Mouse (Mus musculus) liver, adult (tissue): ENCODE measurements around the gene Prkn.

Experiments
- GATA4 ChIP-seq: IDR thresholded peaks from 2 replicates; pipeline ENCODE4 v1.6.1; 2014; ENCODE audit warnings: mild to moderate bottlenecking, low read length; ENCODE audit not compliant: insufficient replicate concordance

The Prkn gene

DNA sequence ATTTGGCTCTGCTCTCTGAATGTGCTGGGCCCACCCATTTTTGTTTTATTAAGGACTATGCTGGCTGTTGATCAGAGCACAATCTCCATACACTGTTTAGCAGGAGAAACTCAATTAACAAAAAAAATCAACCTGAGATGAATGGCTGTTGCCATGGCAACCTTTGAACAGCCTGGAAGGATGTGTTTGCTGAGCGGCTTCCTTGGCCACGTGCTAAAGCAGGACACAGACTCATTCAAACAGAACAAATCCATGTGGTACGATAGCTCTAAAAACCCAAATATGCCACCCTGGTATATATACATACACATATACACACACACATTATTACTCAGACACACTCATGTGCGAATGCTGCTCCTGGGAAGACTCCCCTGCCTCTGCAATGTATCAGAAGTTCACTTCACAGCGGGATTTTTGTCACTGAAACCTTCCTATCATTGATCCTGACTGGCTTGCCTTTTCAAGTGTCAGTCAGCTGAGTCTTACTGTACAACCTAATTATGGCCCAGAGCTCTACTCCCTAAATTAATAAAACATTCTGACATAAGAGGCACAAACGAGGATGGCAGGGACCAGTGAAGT is 236.2 kb downstream of the Prkn start:
- TF ChIP-seq GATA4: no peak

DNA sequence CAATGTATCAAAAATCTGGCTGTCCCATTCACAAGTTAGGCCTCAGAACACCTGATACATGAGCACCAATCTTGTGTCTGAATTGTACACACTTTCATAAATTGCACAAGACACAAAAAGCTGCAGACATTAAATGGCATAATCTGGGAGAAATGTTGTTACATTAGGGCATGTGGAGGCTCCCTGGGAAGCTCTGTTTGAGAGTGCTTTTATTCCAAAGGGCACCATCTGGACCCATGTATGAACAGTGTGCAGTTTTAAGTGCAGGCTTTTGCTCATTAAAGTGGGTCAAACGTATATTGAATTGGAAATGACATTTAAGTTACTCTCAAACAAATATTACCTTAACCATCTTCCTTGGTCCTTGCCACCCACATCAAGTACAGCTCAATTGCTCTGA is 246.3 kb downstream of the Prkn start:
- TF ChIP-seq GATA4: no peak

DNA sequence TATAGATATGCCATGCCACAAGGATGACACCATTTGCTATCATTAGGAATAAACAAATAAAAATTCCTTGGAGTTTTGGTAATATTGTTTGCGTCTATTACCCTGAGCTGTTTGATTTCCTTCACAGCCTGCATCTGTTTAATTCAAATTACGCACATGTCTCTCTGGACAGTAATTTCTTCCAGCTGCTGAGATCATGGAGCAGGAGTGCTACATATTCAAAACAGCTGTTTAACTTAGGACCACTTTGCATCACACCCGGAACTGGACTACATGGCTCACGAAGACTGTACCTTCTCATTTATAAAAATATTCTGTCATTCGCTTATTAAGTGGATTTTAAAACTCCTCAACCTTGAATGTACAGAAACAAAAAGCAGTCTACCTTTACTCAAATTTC is 246.9 kb downstream of the Prkn start:
- no peak for TF ChIP-seq GATA4

DNA sequence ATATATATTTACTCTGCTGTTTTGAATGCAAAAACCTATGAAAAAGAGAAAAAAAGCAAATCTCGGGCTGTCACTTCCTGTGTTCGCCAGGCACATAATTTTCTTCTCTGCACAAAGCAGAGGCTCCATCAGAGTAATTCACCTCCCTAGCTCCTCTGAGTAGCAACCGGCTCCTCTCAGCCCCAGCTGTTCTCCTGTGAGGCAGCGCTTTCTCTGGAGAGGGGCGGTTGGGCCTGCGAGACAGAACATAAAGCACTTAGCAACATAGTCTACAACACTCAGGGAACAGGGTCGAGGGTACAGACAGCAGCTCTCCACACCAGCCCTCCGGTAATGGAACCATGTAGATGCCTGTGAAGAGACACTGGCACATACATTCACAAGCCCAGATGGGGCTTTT is 247.6 kb downstream of the Prkn start:
- no peak for TF ChIP-seq GATA4

DNA sequence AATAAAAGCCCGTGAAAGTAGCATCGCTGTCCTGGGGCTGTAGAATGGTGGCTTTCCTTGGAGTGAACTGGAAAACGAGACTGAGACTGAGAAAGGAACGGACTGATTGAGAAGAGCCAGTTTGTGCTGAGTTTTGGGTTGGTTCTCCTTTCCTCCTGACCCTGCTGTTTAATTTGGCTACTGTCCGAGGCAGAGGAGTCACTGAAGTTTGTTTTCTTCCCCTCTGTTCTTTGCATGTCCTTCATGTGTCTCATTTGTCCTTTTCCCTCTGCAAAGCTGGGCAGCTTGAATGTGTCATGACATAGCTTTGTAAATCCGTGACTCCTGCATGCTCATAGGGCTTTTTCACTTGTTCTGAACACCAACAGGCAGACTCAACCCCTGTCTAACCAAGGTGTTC is 249.2 kb downstream of the Prkn start:
- TF ChIP-seq GATA4: no peak

DNA sequence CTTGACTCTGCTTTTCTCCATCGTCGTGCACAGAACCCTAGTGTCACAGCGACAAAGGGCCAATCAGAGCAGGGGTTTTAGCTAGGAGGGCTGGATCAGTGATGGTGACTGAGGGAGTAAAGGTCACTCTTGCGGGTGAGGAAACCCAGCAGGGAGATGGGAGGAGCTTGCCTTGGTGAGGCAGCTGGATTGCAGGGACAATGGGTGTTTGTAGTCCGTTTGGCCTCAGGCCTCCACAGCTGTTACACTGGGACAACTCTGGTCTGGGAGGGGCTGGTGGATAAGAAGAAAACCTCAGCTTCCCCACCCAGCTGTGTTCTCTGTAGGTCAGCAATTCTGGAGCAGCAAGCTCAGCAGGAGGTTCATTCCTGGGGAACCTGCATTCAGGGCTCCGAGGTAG is 252.7 kb downstream of the Prkn start:
- no peak for TF ChIP-seq GATA4

DNA sequence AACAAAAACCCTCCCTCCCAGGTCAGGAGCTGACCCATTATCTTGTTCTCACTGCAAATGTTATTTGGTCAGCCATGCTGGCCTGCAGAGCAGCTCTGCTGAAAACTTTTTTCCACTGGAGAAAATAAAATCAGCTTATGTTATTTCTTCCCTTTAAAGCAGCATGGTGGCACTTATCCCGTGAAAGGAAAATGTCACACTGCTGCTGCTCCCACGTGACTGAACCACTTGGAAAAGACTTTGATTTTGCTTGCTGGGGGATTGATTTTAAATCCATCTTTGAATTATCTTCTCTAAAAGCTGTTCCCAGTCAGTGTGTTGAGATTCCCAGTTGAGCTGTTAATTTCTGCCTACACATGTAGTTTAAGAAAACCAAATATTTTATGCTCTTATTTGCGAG is 253.1 kb downstream of the Prkn start:
- no peak for TF ChIP-seq GATA4

DNA sequence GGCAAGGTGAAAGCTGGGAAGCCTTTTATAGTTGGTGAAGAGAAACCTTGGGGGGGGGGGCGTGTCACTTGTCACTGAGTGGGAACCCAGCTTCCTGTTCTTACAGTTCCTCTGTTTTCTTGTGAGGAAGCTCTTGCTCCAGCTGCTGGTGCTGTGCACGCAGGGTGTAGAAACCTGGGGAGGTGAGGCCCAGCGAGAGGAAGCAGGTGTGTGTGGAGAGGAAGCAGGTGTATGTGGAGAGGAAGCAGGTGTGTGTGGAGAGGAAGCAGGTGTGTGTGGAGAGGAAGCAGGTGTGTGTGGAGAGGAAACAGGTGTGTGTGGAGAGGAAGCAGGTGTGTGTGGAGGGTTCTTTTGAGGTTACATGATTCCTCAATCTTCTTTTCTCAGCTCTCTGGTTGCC is 266.8 kb downstream of the Prkn start:
- no peak for TF ChIP-seq GATA4

DNA sequence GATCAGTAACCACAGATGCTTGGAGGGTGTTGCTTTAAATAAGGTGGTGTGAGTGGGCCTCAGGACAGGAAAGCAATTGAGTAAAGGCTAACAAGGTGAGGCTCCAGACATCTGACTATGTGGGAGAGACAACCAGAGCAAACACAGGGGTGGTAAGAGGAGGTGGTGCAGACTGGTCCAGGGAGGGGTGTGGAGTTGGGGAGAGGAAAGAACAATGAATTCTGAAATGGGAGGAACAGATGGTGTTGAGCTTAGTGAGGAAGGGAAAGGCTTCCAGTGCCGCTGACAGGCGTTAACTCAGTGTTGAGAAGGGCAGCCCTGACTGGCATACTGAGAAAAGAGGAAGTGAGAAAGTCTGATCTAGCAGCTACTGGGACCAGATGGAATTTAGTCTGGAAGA is 267.7 kb downstream of the Prkn start:
- TF ChIP-seq GATA4: no peak

DNA sequence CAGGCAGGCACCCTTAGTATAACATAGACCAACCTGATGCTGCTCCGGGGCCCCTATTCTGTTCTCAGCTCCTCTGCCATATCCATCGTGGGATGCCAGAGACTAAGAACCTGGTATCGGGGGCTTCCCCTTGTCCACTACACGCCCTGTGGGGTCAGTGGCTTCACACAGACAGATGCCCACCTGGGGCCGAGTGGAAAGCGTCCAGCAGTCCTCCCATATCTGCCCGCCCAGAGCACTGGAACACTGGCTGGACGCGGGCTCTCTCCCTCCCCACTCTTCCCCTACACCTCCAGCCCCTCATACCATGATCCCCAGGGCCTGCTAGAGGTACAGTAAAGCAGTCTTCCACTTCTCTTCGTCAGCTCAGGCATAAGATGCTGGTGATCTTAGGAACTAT is 277.3 kb downstream of the Prkn start:
- no peak for TF ChIP-seq GATA4

DNA sequence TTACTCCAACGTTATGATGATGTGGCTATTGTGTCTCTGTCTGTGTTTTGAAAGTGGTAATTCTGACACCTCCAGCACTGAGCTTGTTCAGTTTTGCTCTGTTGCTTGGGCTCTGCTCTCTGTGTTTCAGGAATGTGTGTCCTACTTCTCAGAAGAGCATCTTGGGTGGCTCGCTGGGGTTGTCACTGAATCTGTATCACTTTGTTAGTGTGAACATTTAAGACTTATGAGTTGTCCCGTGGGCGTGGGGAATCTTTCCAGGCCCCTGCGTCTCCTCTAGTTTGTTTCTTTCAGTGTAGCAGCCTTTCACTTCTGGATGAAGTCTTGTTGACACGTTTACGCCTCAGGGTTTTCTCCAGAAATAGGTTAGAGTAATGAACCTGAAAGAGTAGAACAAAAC is 283.9 kb downstream of the Prkn start:
- no peak for TF ChIP-seq GATA4

DNA sequence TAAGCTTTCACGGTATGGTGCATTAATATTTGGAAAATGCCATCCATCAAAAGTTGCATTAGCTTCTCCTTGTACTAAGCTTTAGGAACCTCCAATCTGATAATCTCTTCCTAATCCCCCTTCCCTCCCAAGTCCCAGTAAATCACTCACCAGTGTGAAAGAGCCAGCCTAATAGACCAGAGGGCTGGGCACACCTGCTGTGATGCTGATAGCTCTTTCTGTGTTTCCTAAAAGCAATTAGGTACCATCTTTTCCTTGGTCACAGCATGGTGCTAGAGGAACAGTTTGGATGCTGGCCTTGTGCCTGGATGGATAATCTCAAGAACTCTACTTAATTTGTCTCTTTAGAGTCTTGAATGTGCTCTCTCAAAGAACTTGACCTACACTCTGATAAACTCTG is 287.0 kb downstream of the Prkn start:
- TF ChIP-seq GATA4: no peak

DNA sequence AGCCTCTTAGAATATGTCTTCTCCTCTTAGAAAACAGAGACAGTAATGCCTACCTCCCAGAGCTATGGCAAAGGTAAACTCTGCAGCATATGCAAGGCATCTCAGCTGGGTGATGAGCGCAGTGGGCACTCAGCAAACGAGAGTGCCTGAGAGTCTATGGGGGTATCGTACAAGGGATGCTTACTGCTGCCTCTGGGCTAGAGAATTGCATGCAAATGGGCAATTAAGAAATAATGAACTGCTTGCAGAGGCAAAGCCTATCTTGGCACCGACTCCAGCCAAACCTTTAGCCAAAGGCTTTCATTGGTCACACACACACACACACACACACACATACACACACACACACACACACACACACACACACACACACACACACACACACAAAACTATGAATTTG is 290.7 kb downstream of the Prkn start:
- no peak for TF ChIP-seq GATA4

DNA sequence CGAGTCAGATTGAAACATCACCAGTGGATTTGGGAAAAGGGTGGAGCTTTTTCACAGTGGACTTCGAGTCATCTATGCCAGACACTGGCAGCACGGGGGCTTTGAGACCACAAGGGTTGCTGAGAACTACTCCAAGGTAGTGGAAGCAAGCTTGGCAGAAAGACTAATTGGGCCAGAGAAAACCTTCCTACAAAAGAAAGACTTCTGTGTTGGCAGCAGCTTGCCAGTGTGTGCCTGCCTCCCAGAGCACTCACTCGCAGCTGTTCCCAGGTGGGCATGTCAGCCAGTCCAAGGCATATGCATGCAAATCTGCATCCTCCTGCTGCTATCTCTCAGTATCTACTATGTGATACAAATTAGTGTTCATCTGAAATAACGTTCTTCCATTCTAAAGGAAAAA is 302.1 kb downstream of the Prkn start:
- TF ChIP-seq GATA4: no peak

DNA sequence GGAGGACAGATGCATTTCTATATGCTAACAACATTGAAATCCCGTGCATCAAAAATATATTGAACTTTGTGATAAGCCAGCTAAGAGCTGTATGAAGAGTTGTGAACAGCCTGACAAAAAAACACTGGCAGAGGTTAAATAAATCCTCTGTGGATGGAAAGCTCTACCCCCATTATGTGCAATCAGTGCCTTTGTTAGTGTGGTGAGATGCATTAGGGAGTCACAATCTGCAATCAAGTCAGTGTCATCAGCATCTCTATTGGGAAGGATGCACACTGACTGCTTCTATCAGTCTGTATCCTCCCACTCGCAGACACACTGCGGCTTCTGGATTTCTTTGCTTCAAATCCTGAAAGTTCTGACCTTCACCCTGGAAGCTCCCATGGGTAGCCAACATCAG is 315.9 kb downstream of the Prkn start:
- TF ChIP-seq GATA4: no peak

DNA sequence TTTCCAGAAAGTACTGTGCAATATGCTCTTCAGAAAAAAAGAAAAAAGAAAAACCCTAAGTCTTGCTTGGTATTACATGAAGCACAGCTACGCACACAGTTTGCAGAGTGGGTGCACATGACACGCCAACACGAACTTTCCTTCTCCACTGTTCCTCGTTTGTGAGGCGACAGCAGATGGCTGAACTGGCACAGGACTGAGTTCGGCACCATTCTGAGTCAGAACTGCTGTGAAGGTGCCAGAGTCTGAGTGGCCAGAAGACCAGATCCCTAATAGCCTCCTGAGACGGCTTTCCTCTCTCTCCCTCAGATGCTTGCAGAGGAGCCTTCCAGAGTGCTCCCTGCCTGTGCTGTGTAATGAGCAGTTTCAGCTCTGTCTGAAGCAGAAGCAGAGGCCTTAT is 317.4 kb downstream of the Prkn start:
- no peak for TF ChIP-seq GATA4

DNA sequence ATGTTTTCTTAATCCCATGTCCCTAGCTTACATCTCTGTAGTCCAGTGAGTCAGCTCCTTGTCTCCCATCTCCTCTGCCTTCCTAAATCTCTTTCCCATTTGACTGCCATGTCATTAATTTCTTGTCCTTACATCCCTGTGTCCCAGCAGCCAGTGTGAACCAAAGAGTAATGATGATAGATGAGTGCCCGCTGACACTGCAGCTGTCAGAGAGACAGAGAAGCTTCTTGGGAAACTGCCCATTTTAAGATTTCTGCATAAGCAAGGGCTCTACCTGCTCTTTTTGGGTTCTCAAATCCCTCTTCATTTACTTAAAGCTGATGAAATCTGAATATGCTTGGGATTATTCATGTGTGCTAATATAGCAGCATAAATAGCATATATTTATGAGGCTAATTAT is 321.3 kb downstream of the Prkn start:
- no peak for TF ChIP-seq GATA4

DNA sequence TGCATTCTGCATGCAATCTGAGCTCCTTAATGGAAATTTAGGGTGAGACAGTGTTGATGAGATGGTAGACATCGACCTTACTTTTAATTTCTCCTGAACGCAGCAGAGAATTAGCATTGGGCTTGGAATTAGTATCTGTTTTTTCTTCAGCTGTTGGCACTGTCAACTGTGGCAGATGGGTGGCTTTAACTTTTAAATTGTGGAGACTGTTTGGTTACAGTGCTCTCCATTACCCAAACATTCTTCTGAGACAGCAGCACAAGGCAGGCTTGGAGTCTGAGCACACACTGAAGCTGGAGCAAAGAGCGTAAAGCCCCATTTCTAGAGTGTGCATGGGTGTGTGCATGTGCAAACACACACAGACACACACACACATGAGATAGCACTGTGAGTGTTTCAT is 322.6 kb downstream of the Prkn start:
- no peak for TF ChIP-seq GATA4
